20 mouse cellular contexts compared by ENCODE assay signal in genomic region chr4:44780462-44781157, GRCm38 (mm10). TPM values are rescaled to one million over a fixed set of nuclear protein-coding genes. Genes with fewer than 3 reads are reported as not detected.
DNase-seq lines count a peak whose midpoint lies in the region; ATAC-seq and TF ChIP-seq lines count a peak whose summit lies in the region.
"Had no signal": no experiment of that assay in that cellular context is flagged by ENCODE, and none has a peak within 500 bp of the region (broad histone marks: within the 10 kb centered on the region; RNA-seq: fewer than 3 reads in every experiment).

No protein-coding gene starts in this region.

- ATAC-seq in kidney, embryonic 16.5 days (ENCODE audit: low FRiP score, low TSS enrichment): no peak
- ATAC-seq in G1E (ENCODE audit: extremely low read depth, insufficient number of reproducible peaks, low FRiP score, poor library complexity, severe bottlenecking): peak; percentile 15; the same call in 1 of the 2 replicates
- ATAC-seq: forebrain, postnatal 0 days; midbrain, embryonic 13.5 days had no signal

- H3K9me3 ChIP-seq in kidney, embryonic 16.5 days (ENCODE audit: low read length): no peaks in the 10 kb centered on the region
- no peaks in the 10 kb centered on the region for H3K9me3 ChIP-seq in G1E (replicated peaks)
- no peaks in the 10 kb centered on the region for H3K9me3 ChIP-seq in forebrain, embryonic 10.5 days
- H3K9me3 ChIP-seq: embryonic facial prominence, embryonic 12.5 days; hindbrain, embryonic 10.5 days; midbrain, embryonic 13.5 days; stomach, embryonic 15.5 days had no signal

- DNase-seq in kidney, postnatal 10 days: peak; percentile 10
- DNase-seq in 416B (ENCODE audit: low read depth): peak; percentile 39
- DNase-seq in G1E (ENCODE audit: low spot score): no peak
- peak; percentile 45 for DNase-seq in lung, postnatal 36 days
- no peak for DNase-seq in adrenal gland, postnatal 36 days
- DNase-seq in forebrain, embryonic 10.5 days (ENCODE audit: extremely low spot score, low spot score): no peak
- DNase-seq: adrenal gland, postnatal 10 days; cerebellum, adult 11-12 months; cerebellum, postnatal 25 days; forebrain, postnatal 0 days; heart, adult 2 months; left cerebral cortex, postnatal 4 days; lung, embryonic 14.5 days; spleen, adult 18-20 months; thymus, adult 2 months had no signal

- no peaks in the 10 kb centered on the region for H3K27me3 ChIP-seq in kidney, embryonic 16.5 days (ENCODE audit: insufficient read depth, low read length)
- no peaks in the 10 kb centered on the region for H3K27me3 ChIP-seq in G1E (ENCODE audit: insufficient read depth, low read length)
- H3K27me3 ChIP-seq in forebrain, embryonic 10.5 days (ENCODE audit: poor library complexity, severe bottlenecking): peaks cover 20% of the 10 kb centered on the region
- H3K27me3 ChIP-seq: embryonic facial prominence, embryonic 12.5 days; stomach, embryonic 15.5 days had no signal

- WGBS in kidney, embryonic 16.5 days: 55% methylated on average over 4 of the region's 4 CpGs
- WGBS in forebrain, embryonic 10.5 days: 55% methylated on average over 4 of the region's 4 CpGs

- no peak for TF ChIP-seq CTCF in G1E (IDR thresholded peaks at IDR 0.05; ENCODE audit: low read depth, low read length)

- H3K4me1 ChIP-seq in kidney, embryonic 16.5 days (ENCODE audit: insufficient read depth, low read length): peaks cover 5% of the 10 kb centered on the region; the same call in 1 of the 2 replicates
- peaks cover 9% of the 10 kb centered on the region for H3K4me1 ChIP-seq in G1E (ENCODE audit: insufficient read depth, low read depth, low read length)
- peaks cover 39% of the 10 kb centered on the region for H3K4me1 ChIP-seq in forebrain, embryonic 10.5 days
- H3K4me1 ChIP-seq: embryonic facial prominence, embryonic 12.5 days; stomach, embryonic 15.5 days had no signal

- no peaks in the 10 kb centered on the region for H3K36me3 ChIP-seq in kidney, embryonic 16.5 days (ENCODE audit: insufficient read depth, low read length)
- H3K36me3 ChIP-seq in G1E (replicated peaks): peaks cover 15% of the 10 kb centered on the region
- no peaks in the 10 kb centered on the region for H3K36me3 ChIP-seq in forebrain, embryonic 10.5 days (replicated peaks)
- H3K36me3 ChIP-seq: embryonic facial prominence, embryonic 12.5 days; hindbrain, embryonic 10.5 days; midbrain, embryonic 13.5 days; stomach, embryonic 15.5 days had no signal

- no peak overlapping the region for H3K4me2 ChIP-seq in kidney, embryonic 16.5 days (replicated peaks; ENCODE audit: low read depth, low read length)
- H3K4me2 ChIP-seq: embryonic facial prominence, embryonic 12.5 days; lung, embryonic 14.5 days; midbrain, embryonic 13.5 days; stomach, embryonic 15.5 days had no signal

- H3K9ac ChIP-seq in kidney, embryonic 16.5 days (replicated peaks; ENCODE audit: low read length): no peak overlapping the region
- H3K9ac ChIP-seq: embryonic facial prominence, embryonic 12.5 days; forebrain, postnatal 0 days; lung, embryonic 14.5 days; midbrain, embryonic 13.5 days; stomach, embryonic 15.5 days had no signal

- no peak overlapping the region for H3K27ac ChIP-seq in kidney, embryonic 16.5 days (ENCODE audit: low read length)
- no peak overlapping the region for H3K27ac ChIP-seq in forebrain, embryonic 10.5 days
- H3K27ac ChIP-seq: embryonic facial prominence, embryonic 12.5 days; heart, adult 2 months; hindbrain, embryonic 10.5 days; midbrain, embryonic 13.5 days; stomach, embryonic 15.5 days had no signal

- no peak overlapping the region for H3K4me3 ChIP-seq in kidney, embryonic 16.5 days (ENCODE audit: low read length)
- H3K4me3 ChIP-seq in G1E (ENCODE audit: low read depth, low read length): no peak overlapping the region; the same call in 1 of the 2 replicates
- H3K4me3 ChIP-seq in forebrain, embryonic 10.5 days: no peak overlapping the region
- H3K4me3 ChIP-seq: embryonic facial prominence, embryonic 12.5 days; heart, adult 2 months; hindbrain, embryonic 10.5 days; midbrain, embryonic 13.5 days; stomach, embryonic 15.5 days had no signal

RNA-seq across cellular contexts. Expression of gene Zcchc7, which starts 24.9 kb away (rescaled TPM):
- 30.7 and 34.3 TPM in 2 replicates for polyA plus RNA-seq in kidney, embryonic 16.5 days (2015; fragmentation: Nextera tagmentation; extraction: Ambion mirVana)
- total RNA-seq in G1E (2014; fragmentation: Nextera tagmentation): 59.9 and 61.3 TPM in 2 replicates
- total RNA-seq in G1E (2017): 67.7 and 129 TPM in 2 replicates
- 26.3 and 28.6 TPM in 2 replicates for polyA plus RNA-seq in G1E (2012)
- 10 to 100 TPM; 41.8 to 51.2 TPM for total RNA-seq in adrenal gland, postnatal 36 days (2021)
- 21.9 and 24.7 TPM in 2 replicates for polyA plus RNA-seq in forebrain, embryonic 10.5 days (2016; fragmentation: Nextera tagmentation; extraction: Ambion mirVana)

Comparison
In these comparisons a context has a peak if more than half of its experiments do, and no peak if none do; other contexts are left out.
1. DNase-seq: peak in kidney, postnatal 10 days (single experiment), 416B (single experiment) and lung, postnatal 36 days (single experiment); none in G1E (single experiment), adrenal gland, postnatal 36 days (0 of 2) and forebrain, embryonic 10.5 days (single experiment).